Mouse (Mus musculus): ENCODE results near the gene Lrrc47. TPM values are rescaled to one million over a fixed set of nuclear protein-coding genes. Genes with fewer than 3 reads are reported as not detected.

Lrrc47 gene
- total and polyA plus RNA-seq, 3 experiments: 16.7 to 98.0 (median 35.0) TPM

DNA sequence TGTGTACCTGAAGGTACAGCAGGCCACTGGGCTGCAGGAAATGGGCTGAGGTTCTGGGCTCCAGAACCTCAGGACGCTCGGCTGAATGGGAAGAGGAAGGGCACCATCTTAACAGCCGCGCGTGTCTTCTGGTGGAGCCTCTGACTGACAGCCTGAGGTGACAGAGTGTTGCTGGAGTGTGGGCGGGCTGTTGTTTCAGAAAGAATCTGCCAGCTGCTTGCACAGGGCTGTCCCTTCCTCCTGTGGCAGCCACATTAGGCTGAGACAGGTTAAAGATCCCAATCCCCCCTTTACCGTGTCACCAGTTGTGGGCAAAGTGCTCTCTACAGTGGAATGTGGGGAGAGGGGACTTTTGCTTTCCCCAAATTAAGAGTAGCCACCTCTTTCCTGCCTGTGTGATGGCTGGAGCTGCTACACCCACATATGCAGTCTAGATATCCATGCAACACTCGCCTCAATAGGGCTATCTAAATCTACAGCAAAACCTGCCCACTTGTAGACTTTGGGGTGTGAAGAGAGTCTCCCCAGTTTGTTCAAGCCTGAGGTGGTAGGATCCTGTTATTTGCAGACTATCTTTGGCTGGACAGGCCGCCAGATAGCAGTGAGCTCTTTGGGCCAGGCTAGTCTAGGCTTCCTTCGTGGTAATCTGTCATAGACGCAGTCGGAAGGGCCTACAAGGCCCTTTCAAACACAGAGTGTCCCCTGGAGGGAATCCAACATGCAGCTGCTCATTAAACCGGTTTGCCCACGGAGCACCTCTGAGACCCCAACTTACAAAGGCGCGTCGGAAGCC, 13.4 kb downstream of the Lrrc47 start:
- Histone ChIP-seq H3K9me3 (replicated peaks; ENCODE audit: low read length) (no peaks in the 10 kb centered on the region), H3K4me2 (ENCODE audit: insufficient read depth, low read depth, poor library complexity, severe bottlenecking) (no peak overlapping the region), H3K36me3 (replicated peaks in 1 of 2; ENCODE audit: control insufficient read depth in 1 of 2, insufficient read depth in 1 of 2, low read length in 1 of 2) (peaks cover 23 to 31% of the 10 kb centered on the region in 2 experiments), H3K4me1 (ENCODE audit: control insufficient read depth in 1 of 2, insufficient read depth in 2 of 2) (peaks cover 6 to 10% of the 10 kb centered on the region in 2 experiments; a peak in 2 of 4 replicates), H3K27me3 (replicated peaks) (peaks cover 22% of the 10 kb centered on the region), H3K4me3 (replicated peaks in 1 of 3; ENCODE audit: low read depth in 2 of 3, low read length in 2 of 3, poor library complexity in 1 of 3) (no peak overlapping the region), H3K79me2 (replicated peaks; ENCODE audit: control insufficient read depth, extremely low read depth, insufficient read depth, poor library complexity, severe bottlenecking) (no peaks in the 10 kb centered on the region), H3K27ac (ENCODE audit: insufficient read depth, low read depth) (no peak overlapping the region), H3K9ac (ENCODE audit: insufficient read depth, low read depth) (no peak overlapping the region)
- in situ Hi-C loops (cut with MboI; ENCODE audit: low pct_ligation_motif_present, low pct_unique_long_range_greater_than_20kb, low sequenced_read_pairs): loop anchor here (25.0 kb wide), 1 partner anchor 787 kb away; no protein-coding TSS in a partner anchor
- no peak for DNase-seq (ENCODE audit: extremely low read depth)
- no peak for TF ChIP-seq USF1 (IDR thresholded peaks at IDR 0.05; ENCODE audit: low read depth, low read length)
- TF ChIP-seq RCOR1 (conservative IDR thresholded peaks at IDR 0.05; ENCODE audit: low read depth, low read length): no peak
- dilution Hi-C loops (cut with MboI; ENCODE audit: extremely low pct_ligation_motif_present, extremely low pct_unique_long_range_greater_than_20kb, low sequenced_read_pairs): no loop called here

DNA sequence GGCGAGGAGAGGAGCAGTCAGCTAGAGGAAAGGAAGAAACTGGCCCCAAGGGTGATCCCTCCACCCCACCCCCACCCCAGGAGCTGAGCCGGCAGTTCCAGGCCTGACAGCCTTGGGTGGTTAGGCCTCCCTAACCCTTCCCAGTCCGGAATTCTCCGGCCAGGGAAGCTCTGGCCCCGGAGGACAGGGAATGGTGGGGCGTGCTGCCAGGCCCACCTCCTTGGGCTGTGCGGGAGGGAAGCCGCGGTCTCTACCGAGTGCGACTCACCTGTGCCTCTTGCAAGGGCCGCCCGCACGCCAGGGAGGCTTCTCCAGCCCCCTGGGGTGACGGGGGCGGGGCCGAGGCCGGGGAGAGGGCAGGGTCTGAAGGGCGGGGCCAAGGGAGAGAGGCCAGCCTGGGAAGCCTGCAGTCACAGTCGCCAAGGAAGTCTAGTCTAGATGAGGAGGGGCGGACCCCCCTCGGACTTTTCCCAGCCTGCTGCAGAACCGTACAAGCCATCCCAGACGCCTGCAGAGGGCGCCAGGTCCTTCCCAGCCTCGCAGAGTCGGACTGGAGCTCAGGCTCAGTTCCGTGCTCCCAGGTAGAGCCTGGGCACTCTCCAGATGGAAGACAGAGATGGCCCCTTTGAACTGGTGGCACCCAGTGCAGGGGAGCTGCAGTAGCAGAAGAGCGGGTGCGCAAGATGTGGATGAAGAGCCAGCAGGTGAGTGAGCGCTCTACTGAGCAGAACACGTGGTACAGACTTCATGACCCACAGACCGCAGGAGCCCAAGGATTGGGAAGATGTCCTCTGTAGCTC, 14.3 kb downstream of the Lrrc47 start, which contains the start of gene Smim1:
Gene Smim1 (minus strand): TSS at position 590 of the 800 bp plus-strand sequence.
- no peaks in the 10 kb centered on the region for H3K79me2 ChIP-seq (replicated peaks; ENCODE audit: control insufficient read depth, extremely low read depth, insufficient read depth, poor library complexity, severe bottlenecking)
- dilution Hi-C loops (cut with MboI; ENCODE audit: extremely low pct_ligation_motif_present, extremely low pct_unique_long_range_greater_than_20kb, low sequenced_read_pairs) (no loop called here), in situ Hi-C loops (cut with MboI; ENCODE audit: low pct_ligation_motif_present, low pct_unique_long_range_greater_than_20kb, low sequenced_read_pairs) (loop anchor here (25.0 kb wide), 1 partner anchor 786 kb away; no protein-coding TSS in a partner anchor)
- H3K4me1 ChIP-seq (ENCODE audit: control insufficient read depth in 1 of 2, insufficient read depth in 2 of 2): peaks cover 6 to 10% of the 10 kb centered on the region in 2 experiments; a peak in 2 of 4 replicates
- peak within 1 kb of the TSS; percentile 30 for H3K4me2 ChIP-seq (ENCODE audit: insufficient read depth, low read depth, poor library complexity, severe bottlenecking)
- H3K27me3 ChIP-seq (replicated peaks): peaks cover 26% of the 10 kb centered on the region
- no peak for DNase-seq (ENCODE audit: extremely low read depth)
- no peak within 1 kb of the TSS for H3K9ac ChIP-seq (ENCODE audit: insufficient read depth, low read depth)
- peak within 1 kb of the TSS in 1 of 3 experiments; percentile 30 for H3K4me3 ChIP-seq (replicated peaks in 1 of 3; ENCODE audit: low read depth in 2 of 3, low read length in 2 of 3, poor library complexity in 1 of 3)
- H3K36me3 ChIP-seq (replicated peaks in 1 of 2; ENCODE audit: control insufficient read depth in 1 of 2, insufficient read depth in 1 of 2, low read length in 1 of 2): peaks cover 15 to 22% of the 10 kb centered on the region in 2 experiments
- no peaks in the 10 kb centered on the region for H3K9me3 ChIP-seq (replicated peaks; ENCODE audit: low read length)
- H3K27ac ChIP-seq (ENCODE audit: insufficient read depth, low read depth): no peak within 1 kb of the TSS
- TF ChIP-seq MXI1 (IDR thresholded peaks at IDR 0.05; ENCODE audit: low read depth, low read length) (no peak), GABPA (IDR thresholded peaks at IDR 0.05; ENCODE audit: insufficient replicate concordance, low read depth, low read length) (no peak), MAFK (IDR thresholded peaks at IDR 0.05; ENCODE audit: insufficient replicate concordance, low read length) (no peak), RCOR1 (conservative IDR thresholded peaks at IDR 0.05; ENCODE audit: low read depth, low read length) (no peak), NRF1 (IDR thresholded peaks at IDR 0.05; ENCODE audit: low read depth, low read length) (no peak), HCFC1 (IDR thresholded peaks at IDR 0.05; ENCODE audit: low read depth, low read length) (no peak), ZKSCAN1 (IDR thresholded peaks at IDR 0.05; ENCODE audit: borderline replicate concordance, low read depth, low read length) (no peak), TBP (conservative IDR thresholded peaks at IDR 0.05; ENCODE audit: low read depth, low read length) (no peak), CTCF (conservative IDR thresholded peaks at IDR 0.05 in 1 of 2, IDR thresholded peaks at IDR 0.05 in 1 of 2; ENCODE audit: low read depth in 2 of 2, low read length in 2 of 2) (peak in 1 of 2 experiments; percentile 47; a peak in 2 of 4 replicates), SMC3 (IDR thresholded peaks at IDR 0.05; ENCODE audit: low read depth, low read length) (peak; percentile 13; the same call in 1 of the 2 replicates), USF2 (conservative IDR thresholded peaks at IDR 0.05; ENCODE audit: low read depth, low read length) (no peak), MAX (IDR thresholded peaks at IDR 0.05; ENCODE audit: low read length) (no peak), SIN3A (IDR thresholded peaks at IDR 0.05; ENCODE audit: low read length) (no peak)
